Mouse (Mus musculus): ENCODE data around the gene Uqcr11.

The Uqcr11 gene

GRCm38 (mm10) chr10:80406684-80407501 lies at the start of gene Uqcr11:
TSS of gene Uqcr11 (minus strand) at chr10:80406830.
- DNase-seq (ENCODE audit: low spot score), result peak; percentile 96

GRCm38 (mm10) chr10:80455697-80456096 lies 49.1 kb upstream of the Uqcr11 start:
- no peak for DNase-seq (ENCODE audit: low spot score)

GRCm38 (mm10) chr10:80454781-80455180 lies 48.2 kb upstream of the Uqcr11 start:
- DNase-seq (ENCODE audit: low spot score), result no peak

- no peak for DNase-seq (ENCODE audit: low spot score)
Measured at GRCm38 (mm10) chr10:80453601-80454000, 47.0 kb upstream of the Uqcr11 start.

DNA sequence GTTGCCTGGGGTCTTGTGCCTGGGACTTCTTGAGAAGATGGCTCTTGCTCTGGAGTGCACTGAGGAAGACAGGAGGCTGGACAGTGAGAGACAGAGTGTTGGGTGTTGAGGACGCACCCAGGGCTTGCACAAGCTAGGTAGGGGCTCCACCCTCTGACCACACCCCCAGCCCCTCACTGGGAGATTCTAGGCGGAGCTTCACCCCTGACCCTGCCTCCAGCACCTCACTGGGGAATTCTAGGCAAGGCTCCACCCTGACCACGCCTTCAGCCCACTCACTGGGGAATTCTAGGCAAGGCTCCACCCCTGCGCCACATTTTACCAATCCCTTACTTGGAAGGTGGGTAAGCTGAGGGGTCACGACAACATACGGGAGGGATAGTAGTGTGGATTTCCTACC lies 44.0 kb upstream of the Uqcr11 start:
- DNase-seq (ENCODE audit: low spot score), result peak; percentile 41

GRCm38 (mm10) chr10:80445898-80446601 lies 39.4 kb upstream of the Uqcr11 start:
- DNase-seq (ENCODE audit: low spot score), result peak; percentile 91

DNA sequence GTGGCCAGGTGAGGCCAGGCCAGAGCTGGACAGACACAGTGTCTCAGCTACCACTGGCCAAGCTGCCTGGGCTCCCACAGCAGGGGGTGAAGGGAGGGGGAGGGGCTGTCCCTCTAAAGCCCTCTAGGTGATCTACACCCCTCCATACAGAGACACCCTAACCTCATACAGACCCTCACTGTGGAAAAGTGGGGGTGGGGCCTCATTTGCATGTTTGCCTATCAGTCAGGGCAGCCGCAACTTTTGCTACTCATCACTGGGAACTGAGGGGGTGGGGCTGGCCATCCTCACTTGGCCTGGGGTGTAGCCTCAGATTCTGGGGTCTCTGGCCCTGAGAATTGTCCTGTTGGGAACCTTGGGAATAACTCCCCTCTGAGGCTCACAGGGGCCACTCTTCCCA lies 38.4 kb upstream of the Uqcr11 start:
- DNase-seq (ENCODE audit: low spot score), result no peak

GRCm38 (mm10) chr10:80444339-80445045 lies 37.9 kb upstream of the Uqcr11 start:
- DNase-seq (ENCODE audit: low spot score), result no peak

- no peak for DNase-seq (ENCODE audit: low spot score)
Measured at GRCm38 (mm10) chr10:80443575-80444278, 37.1 kb upstream of the Uqcr11 start.

DNA sequence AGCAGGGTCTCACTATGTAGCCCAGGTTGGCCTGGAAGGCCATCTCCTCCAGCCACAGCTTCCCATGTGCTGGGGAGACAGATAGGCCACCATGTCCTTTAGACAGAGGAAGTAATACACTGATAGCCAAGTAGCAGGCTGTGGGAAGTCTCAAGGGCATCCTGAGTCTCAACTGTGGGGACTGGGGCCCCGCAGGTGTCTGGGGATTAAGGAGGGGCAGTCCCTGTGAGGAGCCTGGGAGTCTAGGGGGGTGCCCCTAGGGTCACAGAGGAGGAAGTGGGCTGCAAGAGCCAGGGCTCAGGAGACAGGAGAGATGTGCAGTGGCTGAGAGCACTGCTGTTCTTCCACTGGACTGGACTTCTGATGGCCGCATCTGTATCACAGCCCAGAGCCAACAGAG lies 36.4 kb upstream of the Uqcr11 start:
- DNase-seq (ENCODE audit: low spot score), result no peak

- DNase-seq (ENCODE audit: low spot score), result no peak
Measured at GRCm38 (mm10) chr10:80441598-80441997, 35.0 kb upstream of the Uqcr11 start.

DNA sequence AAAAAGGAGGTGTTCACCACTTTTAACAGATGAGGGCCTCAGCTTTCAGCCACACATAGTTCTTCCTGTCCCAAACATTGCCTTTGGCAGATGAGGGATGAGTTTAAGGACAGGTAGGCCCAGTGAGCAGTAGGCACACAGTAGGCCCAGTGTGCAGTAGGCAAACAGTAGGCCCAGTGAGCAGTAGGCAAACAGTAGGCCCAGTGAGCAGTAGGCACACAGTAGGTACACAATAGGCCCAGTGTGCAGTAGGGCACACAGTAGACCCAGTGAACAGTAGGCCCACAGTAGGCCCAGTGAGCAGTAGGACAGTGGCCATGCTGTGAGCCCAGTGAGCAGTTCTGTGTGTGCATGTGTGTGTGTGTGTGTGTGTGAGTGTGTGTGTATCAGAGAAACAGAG lies 33.4 kb upstream of the Uqcr11 start:
- DNase-seq (ENCODE audit: low spot score), result no peak

DNA sequence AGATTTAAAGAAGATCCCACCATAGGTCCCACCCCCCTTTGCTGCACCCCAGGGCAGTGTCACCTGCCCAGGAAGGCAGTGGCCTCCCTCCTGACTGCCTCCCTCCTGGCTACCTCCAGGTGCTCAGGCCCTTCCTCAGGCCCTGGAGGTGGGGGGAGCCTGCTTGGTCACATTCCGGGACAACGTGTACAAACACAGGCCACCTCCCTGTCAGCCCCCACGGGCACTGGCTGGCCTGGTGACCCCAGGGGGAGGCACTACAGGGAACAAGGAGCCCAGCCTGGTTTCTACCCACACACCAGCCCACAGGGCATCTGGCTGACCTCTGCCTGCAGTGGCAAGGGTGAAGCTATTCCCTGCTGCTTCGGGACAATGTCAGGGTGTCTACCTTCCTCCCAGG lies 31.3 kb upstream of the Uqcr11 start:
- no peak for DNase-seq (ENCODE audit: low spot score)

DNA sequence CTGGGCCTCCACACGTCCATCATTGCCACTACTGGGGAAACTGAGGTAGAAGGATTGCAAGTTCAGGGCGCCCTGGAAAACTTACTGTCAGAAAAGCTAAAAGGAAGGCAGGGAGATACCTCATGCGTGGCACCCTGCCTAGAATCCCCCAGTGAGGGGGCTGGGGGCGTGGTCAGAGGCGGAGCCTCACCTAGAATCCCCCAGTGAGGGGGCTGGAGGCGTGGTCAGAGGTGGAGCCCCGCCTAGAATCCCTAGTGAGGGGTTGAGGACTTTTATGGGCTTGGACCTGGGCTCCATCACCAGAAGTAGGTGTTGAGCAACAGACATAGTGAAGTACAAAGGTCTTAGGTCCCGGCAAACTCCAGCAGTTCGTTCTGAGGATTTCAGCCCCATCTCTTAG lies 29.6 kb upstream of the Uqcr11 start:
- no peak for DNase-seq (ENCODE audit: low spot score)

DNA sequence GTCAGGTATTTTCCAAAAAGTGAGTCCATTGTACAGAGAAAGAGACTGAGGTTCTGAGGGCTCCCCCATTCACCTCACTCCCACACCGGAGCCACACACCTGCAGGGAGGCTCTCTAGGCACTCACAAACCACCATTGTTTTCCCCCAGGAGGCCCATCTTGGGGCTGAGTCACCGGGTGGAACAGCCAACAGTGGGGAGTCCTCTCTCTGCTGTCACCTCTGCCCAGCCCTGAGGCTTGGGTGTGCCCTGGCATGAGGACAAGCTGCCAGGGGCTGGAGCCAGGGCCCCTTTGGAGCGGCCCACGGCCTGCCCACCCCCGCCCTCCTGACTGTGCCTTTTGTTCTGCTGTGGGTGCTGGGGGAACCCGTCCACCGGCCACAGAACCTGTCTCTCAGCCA lies 29.1 kb upstream of the Uqcr11 start:
- DNase-seq (ENCODE audit: low spot score), result no peak

DNA sequence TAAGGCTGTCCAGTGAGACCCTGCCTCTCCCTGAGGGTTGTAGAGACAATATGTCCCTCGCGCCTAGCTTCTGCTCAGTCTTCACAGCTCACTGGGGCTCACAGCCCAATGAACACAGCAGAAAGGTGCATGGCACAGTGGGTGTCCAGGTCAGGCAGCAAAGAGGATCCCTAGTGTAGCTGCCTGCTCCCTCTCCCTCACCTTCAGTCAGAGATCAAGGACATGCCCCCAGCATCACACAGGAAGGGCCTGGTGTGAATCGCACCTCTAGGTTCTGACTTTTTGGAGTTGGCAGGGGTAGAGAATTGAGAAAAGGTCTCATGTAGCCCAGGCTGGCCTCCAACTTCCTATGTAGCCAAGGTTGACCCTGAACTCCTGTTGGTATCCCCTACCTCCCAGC lies 28.2 kb upstream of the Uqcr11 start:
- no peak for DNase-seq (ENCODE audit: low spot score)

GRCm38 (mm10) chr10:80434233-80434592 lies 27.6 kb upstream of the Uqcr11 start:
- DNase-seq (ENCODE audit: low spot score), result no peak

GRCm38 (mm10) chr10:80433513-80434232 lies 27.0 kb upstream of the Uqcr11 start, which contains the start of gene Tcf3:
TSS of gene Tcf3 (minus strand) at chr10:80433647.
- peak; percentile 99 for DNase-seq (ENCODE audit: low spot score)

- peak; percentile 78 for DNase-seq (ENCODE audit: low spot score)
Measured at GRCm38 (mm10) chr10:80432936-80433512, 26.4 kb upstream of the Uqcr11 start.

DNA sequence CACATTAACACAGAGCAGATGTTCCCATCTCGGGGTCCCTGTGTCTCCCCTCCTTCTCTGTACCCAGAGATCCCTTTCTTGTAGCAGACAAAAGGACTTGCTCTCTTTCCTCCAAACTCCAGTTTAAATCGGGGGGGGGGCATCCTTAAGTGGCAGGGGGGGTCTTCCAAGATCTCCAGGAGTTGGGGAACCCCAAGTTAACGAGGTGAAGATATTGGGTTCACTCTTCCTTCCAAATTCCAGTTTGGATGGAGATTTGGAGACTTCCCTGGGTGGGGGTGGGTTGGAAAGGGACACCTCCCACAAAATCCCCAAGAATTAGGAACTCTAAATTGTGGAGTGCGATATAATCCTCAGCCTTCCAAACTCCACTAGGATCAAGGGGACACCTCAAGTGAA lies 25.8 kb upstream of the Uqcr11 start:
- DNase-seq (ENCODE audit: low spot score), result no peak

All from embryo, embryonic 10.5 days (tissue).